ENCODE assay signal across 15 mouse cellular contexts in genomic region chr8:85482427-85482826, GRCm38 (mm10). TPM values are rescaled to one million over a fixed set of nuclear protein-coding genes. Genes with fewer than 3 reads are reported as not detected.
DNase-seq lines count a peak whose midpoint lies in the region; ATAC-seq and TF ChIP-seq lines count a peak whose summit lies in the region.
"Had no signal": no experiment of that assay in that cellular context is flagged by ENCODE, and none has a peak within 500 bp of the region (broad histone marks: within the 10 kb centered on the region; RNA-seq: fewer than 3 reads in every experiment).

No protein-coding gene starts in this region.

- H3K4me3 ChIP-seq in heart, embryonic 12.5 days = no peak overlapping the region
- no peak overlapping the region for H3K4me3 ChIP-seq in heart, embryonic 10.5 days
- no peak overlapping the region for H3K4me3 ChIP-seq in lung, embryonic 14.5 days (ENCODE audit: low read depth, low read length)
- H3K4me3 ChIP-seq in ES-E14 (ENCODE audit: insufficient read depth in 1 of 2, low read depth in 1 of 2, low read length in 2 of 2, poor library complexity in 1 of 2, severe bottlenecking in 1 of 2) = peak overlapping the region; percentile 6 to 12; a peak in 3 of 4 replicates
- H3K4me3 ChIP-seq: embryonic facial prominence, embryonic 12.5 days; hindbrain, embryonic 13.5 days; kidney, embryonic 15.5 days; limb, embryonic 15.5 days; neural tube, embryonic 13.5 days had no signal

- WGBS in heart, embryonic 12.5 days = 63% methylated on average over 6 of the region's 6 CpGs
- 62% methylated on average over 6 of the region's 6 CpGs for WGBS in heart, embryonic 10.5 days
- WGBS in lung, embryonic 14.5 days = 45% methylated on average over 6 of the region's 6 CpGs

- no peaks in the 10 kb centered on the region for H3K9me3 ChIP-seq in heart, embryonic 12.5 days (replicated peaks)
- H3K9me3 ChIP-seq in heart, embryonic 10.5 days = no peaks in the 10 kb centered on the region
- H3K9me3 ChIP-seq in lung, embryonic 14.5 days (ENCODE audit: low read depth, low read length) = no peaks in the 10 kb centered on the region
- no peaks in the 10 kb centered on the region for H3K9me3 ChIP-seq in ES-E14 (ENCODE audit: control insufficient read depth, insufficient read depth, low read depth, low read length)
- H3K9me3 ChIP-seq: embryonic facial prominence, embryonic 12.5 days; hindbrain, embryonic 13.5 days; kidney, embryonic 15.5 days; limb, embryonic 15.5 days had no signal

- no peak for TF ChIP-seq CTCF in lung, embryonic 14.5 days (IDR thresholded peaks at IDR 0.05; ENCODE audit: low read depth)

- no peak for DNase-seq in heart, embryonic 10.5 days (ENCODE audit: low spot score)
- DNase-seq in lung, embryonic 14.5 days = no peak
- no peak for DNase-seq in lung, postnatal 4 days
- no peak for DNase-seq in ES-E14 (ENCODE audit: low read depth, low spot score)
- peak; percentile 38 to 50 for DNase-seq in layer of hippocampus, adult 8-10 months (ENCODE audit: low spot score in 2 of 2)
- DNase-seq: adrenal gland, adult 8-10 months had no signal

- H3K27me3 ChIP-seq in heart, embryonic 12.5 days (replicated peaks) = no peaks in the 10 kb centered on the region
- H3K27me3 ChIP-seq in heart, embryonic 10.5 days (ENCODE audit: insufficient read depth, poor library complexity, severe bottlenecking) = no peaks in the 10 kb centered on the region
- no peaks in the 10 kb centered on the region for H3K27me3 ChIP-seq in lung, embryonic 14.5 days (ENCODE audit: insufficient read depth, low read length)
- H3K27me3 ChIP-seq: embryonic facial prominence, embryonic 12.5 days; hindbrain, embryonic 13.5 days; kidney, embryonic 15.5 days; limb, embryonic 15.5 days; neural tube, embryonic 13.5 days; Patski had no signal

- H3K36me3 ChIP-seq in heart, embryonic 12.5 days = no peaks in the 10 kb centered on the region
- H3K36me3 ChIP-seq in heart, embryonic 10.5 days = no peaks in the 10 kb centered on the region
- H3K36me3 ChIP-seq in lung, embryonic 14.5 days (ENCODE audit: insufficient read depth) = no peaks in the 10 kb centered on the region
- no peaks in the 10 kb centered on the region for H3K36me3 ChIP-seq in ES-E14 (ENCODE audit: control insufficient read depth, insufficient read depth, low read length, poor library complexity, severe bottlenecking)
- H3K36me3 ChIP-seq: embryonic facial prominence, embryonic 12.5 days; hindbrain, embryonic 13.5 days; kidney, embryonic 15.5 days; limb, embryonic 15.5 days; neural tube, embryonic 13.5 days had no signal

- no peak overlapping the region for H3K27ac ChIP-seq in heart, embryonic 12.5 days (ENCODE audit: poor library complexity, severe bottlenecking)
- no peak overlapping the region for H3K27ac ChIP-seq in heart, embryonic 10.5 days
- no peak overlapping the region for H3K27ac ChIP-seq in lung, embryonic 14.5 days (ENCODE audit: low read depth)
- peak overlapping the region; percentile 16; the same call in 1 of the 2 replicates for H3K27ac ChIP-seq in ES-E14 (ENCODE audit: insufficient read depth, low read depth, low read length, poor library complexity, severe bottlenecking)
- H3K27ac ChIP-seq: embryonic facial prominence, embryonic 12.5 days; hindbrain, embryonic 13.5 days; kidney, embryonic 15.5 days; left cerebral cortex, adult 2 months; limb, embryonic 15.5 days; neural tube, embryonic 13.5 days had no signal

- in situ Hi-C loops in ES-E14 (cut with MboI; ENCODE audit: low sequenced_read_pairs in 2 of 2, unreplicated experiment in 2 of 2) = no loop called here

- H3K4me1 ChIP-seq in heart, embryonic 12.5 days (replicated peaks) = 0 out of 2 replicates have a peak, but pooled peaks cover 5% of the 10 kb centered on the region
- H3K4me1 ChIP-seq in heart, embryonic 10.5 days = peaks cover 8% of the 10 kb centered on the region
- no peaks in the 10 kb centered on the region; the same call in 1 of the 2 replicates for H3K4me1 ChIP-seq in lung, embryonic 14.5 days (ENCODE audit: insufficient read depth)
- peaks cover 8 to 11% of the 10 kb centered on the region in 2 experiments; a peak in 3 of 4 replicates for H3K4me1 ChIP-seq in ES-E14 (ENCODE audit: control insufficient read depth in 2 of 2, insufficient read depth in 2 of 2, low read length in 2 of 2, poor library complexity in 1 of 2)

- ATAC-seq in heart, embryonic 12.5 days (ENCODE audit: insufficient number of reproducible peaks, low FRiP score) = no peak
- no peak for ATAC-seq in lung, embryonic 14.5 days (ENCODE audit: insufficient read depth)
- ATAC-seq in inflammation-experienced regulatory T-cells, adult 6 months = no peak
- ATAC-seq: Patski had no signal

- peak overlapping the region; percentile 48 for H3K4me2 ChIP-seq in heart, embryonic 12.5 days
- peak overlapping the region; percentile 40 for H3K4me2 ChIP-seq in lung, embryonic 14.5 days

- H3K9ac ChIP-seq in heart, embryonic 12.5 days = no peak overlapping the region
- no peak overlapping the region for H3K9ac ChIP-seq in lung, embryonic 14.5 days
- peak overlapping the region; percentile 66 for H3K9ac ChIP-seq in ES-E14 (ENCODE audit: insufficient read depth, low read depth, low read length, poor library complexity, severe bottlenecking)
- H3K9ac ChIP-seq: embryonic facial prominence, embryonic 12.5 days; hindbrain, embryonic 13.5 days; kidney, embryonic 15.5 days; limb, embryonic 15.5 days; neural tube, embryonic 13.5 days had no signal

TF ChIP-seq in ES-E14, 5 proteins besides CTCF, POLR2A, EP300 and RAD21:
- TF ChIP-seq ZC3H11A (IDR thresholded peaks at IDR 0.05; ENCODE audit: borderline replicate concordance, low read depth, low read length) (no peak), CHD2 (IDR thresholded peaks at IDR 0.05; ENCODE audit: low read depth, low read length) (no peak), ZNF384 (IDR thresholded peaks at IDR 0.05; ENCODE audit: low read depth, low read length) (no peak)

RNA-seq across cellular contexts. Expression of gene Gpt2, which starts 9.9 kb away (rescaled TPM):
- polyA plus RNA-seq in heart, embryonic 12.5 days (2016; fragmentation: Nextera tagmentation; extraction: Ambion mirVana) = 10.3 and 11.7 TPM in 2 replicates
- 13.9 and 25.2 TPM in 2 replicates for polyA plus RNA-seq in heart, embryonic 10.5 days (2016; fragmentation: Nextera tagmentation; extraction: Ambion mirVana)
- polyA plus RNA-seq in lung, embryonic 14.5 days (2014; fragmentation: Nextera tagmentation; extraction: Ambion mirVana) = 22.4 and 24.5 TPM in 2 replicates
- 31.9 and 46.4 TPM in 2 replicates for total RNA-seq in ES-E14 (2012; rRNA removed)
- total RNA-seq in layer of hippocampus, adult 8-10 months (2022) = 10 to 100 TPM; 69.2 to 87.2 (median 74.1) TPM
- polyA plus RNA-seq in inflammation-experienced regulatory T-cells, adult 6 months (2017; shearing (Covaris generic)) = under 1 TPM; 0.21 to 0.43 (median 0.25) TPM

RNA-seq across cellular contexts. Expression of gene 4921524J17Rik, which starts 49.8 kb away (rescaled TPM):
- polyA plus RNA-seq in heart, embryonic 12.5 days (2016; fragmentation: Nextera tagmentation; extraction: Ambion mirVana) = 69.5 and 73.4 TPM in 2 replicates
- polyA plus RNA-seq in heart, embryonic 10.5 days (2016; fragmentation: Nextera tagmentation; extraction: Ambion mirVana) = 61.0 and 64.9 TPM in 2 replicates
- 35.0 and 40.0 TPM in 2 replicates for polyA plus RNA-seq in lung, embryonic 14.5 days (2014; fragmentation: Nextera tagmentation; extraction: Ambion mirVana)
- total RNA-seq in ES-E14 (2012; rRNA removed) = 15.0 and 19.5 TPM in 2 replicates
- 10 to 100 TPM in 3 of 4 experiments, 1 to 10 TPM in 1; 9.8 to 12.3 (median 11.4) TPM for total RNA-seq in layer of hippocampus, adult 8-10 months (2022)
- polyA plus RNA-seq in inflammation-experienced regulatory T-cells, adult 6 months (2017; shearing (Covaris generic)) = 10 to 100 TPM; 76.4 to 84.3 (median 77.7) TPM

Comparison
In these comparisons a context has a peak if more than half of its experiments do, and no peak if none do; other contexts are left out.
1. H3K4me3 ChIP-seq: peak in ES-E14 (2 of 2); none in heart, embryonic 12.5 days (single experiment), heart, embryonic 10.5 days (single experiment) and lung, embryonic 14.5 days (single experiment).
2. DNase-seq: peak in layer of hippocampus, adult 8-10 months (2 of 2); none in heart, embryonic 10.5 days (single experiment), lung, embryonic 14.5 days (single experiment), lung, postnatal 4 days (0 of 2) and ES-E14 (single experiment).